Mouse (Mus musculus): ENCODE measurements around the gene Plbd1. TPM values are rescaled to one million over a fixed set of nuclear protein-coding genes. Genes with fewer than 3 reads are reported as not detected.
A peak's percentile ranks its signal among the peaks of the same experiment; 100 is the strongest.

Gene Plbd1
- polyA plus RNA-seq (2014; fragmentation: Nextera tagmentation; extraction: Ambion mirVana): 6.0 and 6.7 TPM in 2 replicates

DNA sequence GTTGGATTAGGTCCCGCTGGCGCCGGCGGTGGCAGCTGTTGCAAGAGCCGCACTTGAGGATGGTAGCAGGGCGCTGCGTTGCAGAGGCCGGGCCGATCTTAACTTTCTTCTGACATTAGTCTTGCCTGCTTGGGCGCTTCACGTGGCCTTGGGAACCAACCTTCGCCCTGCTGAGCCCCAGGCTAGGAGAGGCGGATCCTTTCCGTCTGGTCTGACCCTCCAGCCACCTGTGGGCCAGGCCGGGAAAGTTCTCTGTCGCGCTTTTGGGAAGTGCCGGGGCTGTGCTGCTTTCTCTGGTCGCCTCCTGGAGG lies at the start of gene Plbd1:
Plbd1 (minus strand) TSS at position 223 of the 311 bp plus-strand sequence.
- Histone ChIP-seq H3K27me3 (ENCODE audit: control insufficient read depth, insufficient read depth, low read length) (peaks cover 15% of the 10 kb centered on the region), H3K9ac (replicated peaks; ENCODE audit: low read depth, low read length) (peak within 1 kb of the TSS; percentile 38; the same call in 1 of the 2 replicates), H3K4me3 (ENCODE audit: low read depth, low read length) (peak within 1 kb of the TSS; percentile 25), H3K36me3 (ENCODE audit: control insufficient read depth, insufficient read depth, low read length) (no peaks in the 10 kb centered on the region), H3K4me1 (ENCODE audit: control insufficient read depth, insufficient read depth, low read length) (peaks cover 7% of the 10 kb centered on the region; the same call in 1 of the 2 replicates), H3K27ac (ENCODE audit: low read length) (no peak within 1 kb of the TSS), H3K9me3 (ENCODE audit: control insufficient read depth, low read depth, low read length) (no peaks in the 10 kb centered on the region), H3K4me2 (replicated peaks; ENCODE audit: low read depth, low read length) (peak within 1 kb of the TSS; percentile 59)
- 2% methylated on average over 19 of the region's 19 CpGs for WGBS
- ATAC-seq (ENCODE audit: insufficient number of reproducible peaks, insufficient read depth, low FRiP score, low read depth): no peak

GRCm38 (mm10) chr6:136710408-136710807 lies 48.7 kb upstream of the Plbd1 start:
- no peak for ATAC-seq (ENCODE audit: insufficient number of reproducible peaks, insufficient read depth, low FRiP score, low read depth)
- Histone ChIP-seq H3K9ac (replicated peaks; ENCODE audit: low read depth, low read length) (no peak overlapping the region), H3K27ac (ENCODE audit: low read length) (no peak overlapping the region), H3K27me3 (ENCODE audit: control insufficient read depth, insufficient read depth, low read length) (no peaks in the 10 kb centered on the region), H3K4me1 (ENCODE audit: control insufficient read depth, insufficient read depth, low read length) (no peaks in the 10 kb centered on the region), H3K36me3 (ENCODE audit: control insufficient read depth, insufficient read depth, low read length) (no peaks in the 10 kb centered on the region), H3K9me3 (ENCODE audit: control insufficient read depth, low read depth, low read length) (no peaks in the 10 kb centered on the region), H3K4me3 (ENCODE audit: low read depth, low read length) (no peak overlapping the region), H3K4me2 (replicated peaks; ENCODE audit: low read depth, low read length) (no peak overlapping the region)
- WGBS: 85% methylated on average over 5 of the region's 5 CpGs

- ATAC-seq (ENCODE audit: insufficient number of reproducible peaks, insufficient read depth, low FRiP score, low read depth): no peak
- Histone ChIP-seq H3K27me3 (ENCODE audit: control insufficient read depth, insufficient read depth, low read length) (no peaks in the 10 kb centered on the region), H3K27ac (ENCODE audit: low read length) (no peak overlapping the region), H3K9ac (replicated peaks; ENCODE audit: low read depth, low read length) (no peak overlapping the region), H3K4me3 (ENCODE audit: low read depth, low read length) (no peak overlapping the region), H3K9me3 (ENCODE audit: control insufficient read depth, low read depth, low read length) (no peaks in the 10 kb centered on the region), H3K4me1 (ENCODE audit: control insufficient read depth, insufficient read depth, low read length) (no peaks in the 10 kb centered on the region), H3K36me3 (ENCODE audit: control insufficient read depth, insufficient read depth, low read length) (no peaks in the 10 kb centered on the region), H3K4me2 (replicated peaks; ENCODE audit: low read depth, low read length) (no peak overlapping the region)
- WGBS: 83% methylated on average over 6 of the region's 6 CpGs
Observed at GRCm38 (mm10) chr6:136708597-136708996, 46.9 kb upstream of the Plbd1 start.

GRCm38 (mm10) chr6:136701878-136702277 lies 40.1 kb upstream of the Plbd1 start:
- Histone ChIP-seq H3K9me3 (ENCODE audit: control insufficient read depth, low read depth, low read length) (no peaks in the 10 kb centered on the region), H3K4me3 (ENCODE audit: low read depth, low read length) (no peak overlapping the region), H3K27me3 (ENCODE audit: control insufficient read depth, insufficient read depth, low read length) (no peaks in the 10 kb centered on the region), H3K4me2 (replicated peaks; ENCODE audit: low read depth, low read length) (no peak overlapping the region), H3K27ac (ENCODE audit: low read length) (no peak overlapping the region), H3K36me3 (ENCODE audit: control insufficient read depth, insufficient read depth, low read length) (no peaks in the 10 kb centered on the region), H3K9ac (replicated peaks; ENCODE audit: low read depth, low read length) (no peak overlapping the region), H3K4me1 (ENCODE audit: control insufficient read depth, insufficient read depth, low read length) (no peaks in the 10 kb centered on the region)
- ATAC-seq (ENCODE audit: insufficient number of reproducible peaks, insufficient read depth, low FRiP score, low read depth): no peak
- 72% methylated on average over 3 of the region's 3 CpGs for WGBS

- H3K4me1 ChIP-seq (ENCODE audit: control insufficient read depth, insufficient read depth, low read length): no peaks in the 10 kb centered on the region
- H3K36me3 ChIP-seq (ENCODE audit: control insufficient read depth, insufficient read depth, low read length): no peaks in the 10 kb centered on the region
- no peak overlapping the region for H3K4me3 ChIP-seq (ENCODE audit: low read depth, low read length)
- no peak overlapping the region for H3K27ac ChIP-seq (ENCODE audit: low read length)
- H3K27me3 ChIP-seq (ENCODE audit: control insufficient read depth, insufficient read depth, low read length): no peaks in the 10 kb centered on the region
- 79% methylated on average over 5 of the region's 5 CpGs for WGBS
- no peaks in the 10 kb centered on the region for H3K9me3 ChIP-seq (ENCODE audit: control insufficient read depth, low read depth, low read length)
- H3K9ac ChIP-seq (replicated peaks; ENCODE audit: low read depth, low read length): no peak overlapping the region
- H3K4me2 ChIP-seq (replicated peaks; ENCODE audit: low read depth, low read length): no peak overlapping the region
- no peak for ATAC-seq (ENCODE audit: insufficient number of reproducible peaks, insufficient read depth, low FRiP score, low read depth)
Observed at GRCm38 (mm10) chr6:136701185-136701584, 39.5 kb upstream of the Plbd1 start.

- Histone ChIP-seq H3K4me1 (ENCODE audit: control insufficient read depth, insufficient read depth, low read length) (no peaks in the 10 kb centered on the region), H3K27ac (ENCODE audit: low read length) (no peak overlapping the region), H3K4me3 (ENCODE audit: low read depth, low read length) (no peak overlapping the region), H3K9ac (replicated peaks; ENCODE audit: low read depth, low read length) (no peak overlapping the region), H3K4me2 (replicated peaks; ENCODE audit: low read depth, low read length) (no peak overlapping the region), H3K27me3 (ENCODE audit: control insufficient read depth, insufficient read depth, low read length) (no peaks in the 10 kb centered on the region), H3K36me3 (ENCODE audit: control insufficient read depth, insufficient read depth, low read length) (no peaks in the 10 kb centered on the region), H3K9me3 (ENCODE audit: control insufficient read depth, low read depth, low read length) (no peaks in the 10 kb centered on the region)
- 93% methylated on average over 6 of the region's 6 CpGs for WGBS
- ATAC-seq (ENCODE audit: insufficient number of reproducible peaks, insufficient read depth, low FRiP score, low read depth): no peak
Observed at GRCm38 (mm10) chr6:136691314-136691713, 29.6 kb upstream of the Plbd1 start.

DNA sequence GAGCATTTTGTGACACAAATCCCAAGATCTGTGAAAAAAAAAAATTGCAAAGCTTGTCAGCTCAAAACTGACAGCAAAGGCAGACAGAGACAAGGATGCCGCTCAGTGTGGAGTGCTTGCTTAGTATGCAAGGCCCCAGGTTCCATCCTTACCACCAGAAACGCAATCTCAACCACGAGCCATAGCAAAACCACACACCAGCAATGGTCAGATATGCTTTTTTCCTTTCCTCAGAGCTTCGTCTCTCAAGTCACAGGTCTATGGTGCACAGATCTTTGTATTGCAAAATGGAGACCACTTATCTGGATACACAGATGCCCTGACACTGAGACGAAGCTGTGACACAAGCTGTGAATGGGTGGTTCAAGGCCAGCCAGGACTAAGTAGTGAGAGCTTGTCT lies 28.8 kb upstream of the Plbd1 start:
- ATAC-seq (ENCODE audit: insufficient number of reproducible peaks, insufficient read depth, low FRiP score, low read depth): no peak
- Histone ChIP-seq H3K4me2 (replicated peaks; ENCODE audit: low read depth, low read length) (no peak overlapping the region), H3K9me3 (ENCODE audit: control insufficient read depth, low read depth, low read length) (no peaks in the 10 kb centered on the region), H3K36me3 (ENCODE audit: control insufficient read depth, insufficient read depth, low read length) (no peaks in the 10 kb centered on the region), H3K4me3 (ENCODE audit: low read depth, low read length) (no peak overlapping the region), H3K27me3 (ENCODE audit: control insufficient read depth, insufficient read depth, low read length) (no peaks in the 10 kb centered on the region), H3K9ac (replicated peaks; ENCODE audit: low read depth, low read length) (no peak overlapping the region), H3K27ac (ENCODE audit: low read length) (no peak overlapping the region), H3K4me1 (ENCODE audit: control insufficient read depth, insufficient read depth, low read length) (no peaks in the 10 kb centered on the region)
- 75% methylated on average over 5 of the region's 5 CpGs for WGBS

GRCm38 (mm10) chr6:136689790-136690413 lies 28.2 kb upstream of the Plbd1 start:
- H3K27ac ChIP-seq (ENCODE audit: low read length): peak overlapping the region; percentile 21; the same call in 1 of the 2 replicates
- no peak overlapping the region for H3K9ac ChIP-seq (replicated peaks; ENCODE audit: low read depth, low read length)
- H3K9me3 ChIP-seq (ENCODE audit: control insufficient read depth, low read depth, low read length): no peaks in the 10 kb centered on the region
- no peak for ATAC-seq (ENCODE audit: insufficient number of reproducible peaks, insufficient read depth, low FRiP score, low read depth)
- H3K36me3 ChIP-seq (ENCODE audit: control insufficient read depth, insufficient read depth, low read length): no peaks in the 10 kb centered on the region
- 42% methylated on average over 15 of the region's 15 CpGs for WGBS
- no peak overlapping the region for H3K4me2 ChIP-seq (replicated peaks; ENCODE audit: low read depth, low read length)
- no peaks in the 10 kb centered on the region for H3K4me1 ChIP-seq (ENCODE audit: control insufficient read depth, insufficient read depth, low read length)
- H3K27me3 ChIP-seq (ENCODE audit: control insufficient read depth, insufficient read depth, low read length): no peaks in the 10 kb centered on the region
- no peak overlapping the region for H3K4me3 ChIP-seq (ENCODE audit: low read depth, low read length)

DNA sequence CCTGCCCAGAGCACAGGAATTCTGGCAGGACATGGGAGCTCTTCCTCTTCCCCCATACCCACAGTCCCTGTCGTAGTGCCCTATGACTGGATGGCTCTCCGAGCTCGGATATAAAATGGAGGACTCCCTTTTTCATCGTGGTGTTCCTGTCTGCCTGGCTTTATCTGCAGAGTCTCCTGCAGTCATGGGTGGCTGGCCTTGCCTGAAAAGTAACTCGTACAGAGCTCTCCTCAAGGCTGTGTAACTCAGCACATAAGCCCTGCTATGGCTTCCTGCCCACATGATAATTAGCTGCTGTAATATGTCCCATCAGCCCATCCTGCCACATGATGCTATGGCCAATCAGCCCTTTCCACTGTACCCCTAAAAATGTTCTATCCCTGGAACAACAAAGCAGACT lies 23.7 kb upstream of the Plbd1 start:
- WGBS: 74% methylated on average over 5 of the region's 5 CpGs
- no peaks in the 10 kb centered on the region for H3K4me1 ChIP-seq (ENCODE audit: control insufficient read depth, insufficient read depth, low read length)
- no peaks in the 10 kb centered on the region for H3K36me3 ChIP-seq (ENCODE audit: control insufficient read depth, insufficient read depth, low read length)
- no peaks in the 10 kb centered on the region for H3K27me3 ChIP-seq (ENCODE audit: control insufficient read depth, insufficient read depth, low read length)
- no peak overlapping the region for H3K4me3 ChIP-seq (ENCODE audit: low read depth, low read length)
- no peak overlapping the region for H3K9ac ChIP-seq (replicated peaks; ENCODE audit: low read depth, low read length)
- no peak overlapping the region for H3K27ac ChIP-seq (ENCODE audit: low read length)
- ATAC-seq (ENCODE audit: insufficient number of reproducible peaks, insufficient read depth, low FRiP score, low read depth): no peak
- no peak overlapping the region for H3K4me2 ChIP-seq (replicated peaks; ENCODE audit: low read depth, low read length)
- no peaks in the 10 kb centered on the region for H3K9me3 ChIP-seq (ENCODE audit: control insufficient read depth, low read depth, low read length)

All from stomach, embryonic 14.5 days (tissue).